Mouse (Mus musculus): ENCODE data around the gene Zswim4. TPM values are rescaled to one million over a fixed set of nuclear protein-coding genes. Genes with fewer than 3 reads are reported as not detected.

Zswim4 gene
- total RNA-seq, 1 experiment from 2014 or later: 11.9 TPM

Other genes with a start within 250 kb of the Zswim4 start
- gene Samd1, start 239.4 kb downstream of the Zswim4 start, total RNA-seq (2017): 26.3 to 44.6 TPM (median 35.4 TPM) in 3 replicates
- not detected in 3 replicates for gene 1700067K01Rik, start 235.6 kb downstream of the Zswim4 start, total RNA-seq (2017)
- not detected in 3 replicates for gene 2210011C24Rik, start 224.9 kb downstream of the Zswim4 start, total RNA-seq (2017)
- gene Palm3, start 215.6 kb downstream of the Zswim4 start, total RNA-seq (2017): 0.19 to 0.95 TPM in 2 of 3 replicates, not detected in the other
- gene Il27ra, start 194.5 kb downstream of the Zswim4 start, total RNA-seq (2017): 7.4 to 27.0 TPM (median 8.4 TPM) in 3 replicates
- not detected in 3 replicates for gene Rln3, start 192.1 kb downstream of the Zswim4 start, total RNA-seq (2017)
- gene Gm10643, start 171.9 kb downstream of the Zswim4 start, total RNA-seq (2017): 2.4 to 3.7 TPM (median 2.6 TPM) in 3 replicates
- gene Rfx1, start 170.2 kb downstream of the Zswim4 start, total RNA-seq (2017): 8.4 to 15.4 TPM (median 10.1 TPM) in 3 replicates
- 19.0 to 27.3 TPM (median 24.0 TPM) in 3 replicates for gene Dcaf15, start 132.3 kb downstream of the Zswim4 start, total RNA-seq (2017)
- gene Podnl1, start 111.1 kb downstream of the Zswim4 start, total RNA-seq (2017): 0.11 to 0.87 TPM (median 0.57 TPM) in 3 replicates
- 8.7 to 18.5 TPM (median 16.1 TPM) in 3 replicates for gene Cc2d1a, start 89.1 kb downstream of the Zswim4 start, total RNA-seq (2017)
- gene 4930432K21Rik, start 89.0 kb downstream of the Zswim4 start, total RNA-seq (2017): 1.8 to 2.1 TPM in 2 of 3 replicates, not detected in the other
- gene Nanos3, start 51.8 kb downstream of the Zswim4 start, total RNA-seq (2017): not detected in 3 replicates
- gene D8Ertd738e, start 12.7 kb upstream of the Zswim4 start, total RNA-seq (2017): 106 to 180 TPM (median 151 TPM) in 3 replicates
- 7.0 to 21.9 TPM (median 15.6 TPM) in 3 replicates for gene Mri1, start 20.3 kb upstream of the Zswim4 start, total RNA-seq (2017)
- gene Ccdc130, start 33.3 kb upstream of the Zswim4 start, total RNA-seq (2017): 6.4 to 27.2 TPM (median 23.9 TPM) in 3 replicates
- gene Cacna1a, start 151.4 kb upstream of the Zswim4 start, total RNA-seq (2017): 0.10 to 0.96 TPM in 2 of 3 replicates, not detected in the other

All from monocyte, adult 5-6 weeks (primary cell).